Mouse (Mus musculus): ENCODE measurements around the gene Kif26b. TPM values are rescaled to one million over a fixed set of nuclear protein-coding genes. Genes with fewer than 3 reads are reported as not detected.

Gene Kif26b
- polyA plus RNA-seq, 1 experiment: 0.04 TPM

DNA sequence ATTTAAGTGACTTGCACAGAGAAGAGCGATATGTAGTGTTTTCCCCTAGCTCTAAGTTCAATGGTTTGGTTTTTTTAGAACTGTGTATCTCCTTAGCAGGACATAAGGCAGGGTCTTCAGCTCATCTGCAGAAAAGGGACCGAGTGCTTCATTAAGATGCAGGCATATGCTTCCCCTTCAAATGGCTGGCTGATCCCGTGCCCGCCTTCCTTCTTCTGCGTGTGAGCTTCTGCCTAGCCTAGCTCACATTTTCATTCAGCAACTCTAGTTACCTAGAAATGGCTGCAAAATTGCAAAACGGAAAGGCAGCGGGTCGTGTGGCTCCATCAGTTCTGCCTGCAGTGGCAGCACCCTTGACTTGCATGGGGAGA is 332.5 kb downstream of the Kif26b start:
- Histone ChIP-seq H3K4me3 (ENCODE audit: extremely low read depth, insufficient read depth, insufficient read length) (no peak overlapping the region), H3K4me1 (ENCODE audit: control insufficient read depth, insufficient read depth, insufficient read length) (no peaks in the 10 kb centered on the region), H3K27ac (ENCODE audit: insufficient read depth, low read length) (no peak overlapping the region), H3K36me3 (ENCODE audit: control insufficient read depth, insufficient read depth, low read length) (no peaks in the 10 kb centered on the region), H3K27me3 (ENCODE audit: control insufficient read depth, insufficient read depth, low read length) (no peaks in the 10 kb centered on the region)
- 89% methylated on average over 8 of the region's 8 CpGs for WGBS
- no peak for DNase-seq (ENCODE audit: low read depth in 1 of 2, low spot score in 2 of 2)
- TF ChIP-seq CTCF (IDR thresholded peaks at IDR 0.05; ENCODE audit: extremely low read depth, insufficient read depth, insufficient read length, insufficient replicate concordance) (no peak), POLR2A (IDR thresholded peaks at IDR 0.05; ENCODE audit: low read depth, low read length) (no peak)

DNA sequence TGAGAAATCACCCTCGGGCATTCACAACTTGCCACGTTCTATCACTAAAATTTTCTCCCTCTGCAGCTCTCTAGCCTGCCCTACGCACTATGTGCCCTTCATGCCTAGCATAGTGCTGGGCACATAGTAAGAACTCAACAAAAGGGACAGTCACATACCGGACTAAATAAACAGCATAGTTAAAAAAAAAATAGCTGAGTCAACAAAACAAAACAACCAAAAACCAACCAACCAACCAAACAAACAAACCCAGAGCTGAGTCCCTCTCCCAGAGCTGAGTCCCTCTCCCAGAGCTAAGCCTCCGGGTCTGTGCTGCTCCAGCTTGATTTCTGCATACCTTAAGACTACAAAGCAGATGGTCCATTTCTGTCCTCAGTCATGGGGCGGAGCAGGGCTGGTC is 334.8 kb downstream of the Kif26b start:
- DNase-seq (ENCODE audit: low read depth in 1 of 2, low spot score in 2 of 2): no peak
- no peaks in the 10 kb centered on the region for H3K4me1 ChIP-seq (ENCODE audit: control insufficient read depth, insufficient read depth, insufficient read length)
- WGBS: 89% methylated on average over 6 of the region's 6 CpGs
- H3K27me3 ChIP-seq (ENCODE audit: control insufficient read depth, insufficient read depth, low read length): no peaks in the 10 kb centered on the region
- H3K4me3 ChIP-seq (ENCODE audit: extremely low read depth, insufficient read depth, insufficient read length): no peak overlapping the region
- no peak overlapping the region for H3K27ac ChIP-seq (ENCODE audit: insufficient read depth, low read length)
- TF ChIP-seq POLR2A (IDR thresholded peaks at IDR 0.05; ENCODE audit: low read depth, low read length) (no peak), CTCF (IDR thresholded peaks at IDR 0.05; ENCODE audit: extremely low read depth, insufficient read depth, insufficient read length, insufficient replicate concordance) (no peak)
- no peaks in the 10 kb centered on the region for H3K36me3 ChIP-seq (ENCODE audit: control insufficient read depth, insufficient read depth, low read length)

DNA sequence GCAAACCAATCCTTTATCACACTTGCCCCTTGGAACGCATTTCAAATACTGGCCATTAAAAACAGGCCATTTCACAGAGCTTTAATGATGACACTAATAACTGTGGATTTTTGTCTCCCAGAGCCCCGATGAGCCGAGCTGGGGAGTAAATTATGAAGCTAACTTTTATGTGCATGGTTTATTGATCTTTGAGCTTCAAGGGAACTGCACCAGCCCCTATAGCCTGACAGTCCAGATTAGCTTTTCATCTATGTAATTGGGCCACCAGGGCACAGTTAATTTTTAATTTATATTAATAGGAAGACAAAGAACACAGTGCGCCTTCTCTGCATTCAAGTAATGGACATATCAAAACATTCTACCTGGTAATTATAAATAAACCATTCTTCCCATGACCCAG is 335.4 kb downstream of the Kif26b start:
- Histone ChIP-seq H3K4me1 (ENCODE audit: control insufficient read depth, insufficient read depth, insufficient read length) (no peaks in the 10 kb centered on the region), H3K36me3 (ENCODE audit: control insufficient read depth, insufficient read depth, low read length) (no peaks in the 10 kb centered on the region), H3K4me3 (ENCODE audit: extremely low read depth, insufficient read depth, insufficient read length) (no peak overlapping the region), H3K27ac (ENCODE audit: insufficient read depth, low read length) (no peak overlapping the region), H3K27me3 (ENCODE audit: control insufficient read depth, insufficient read depth, low read length) (no peaks in the 10 kb centered on the region)
- TF ChIP-seq CTCF (IDR thresholded peaks at IDR 0.05; ENCODE audit: extremely low read depth, insufficient read depth, insufficient read length, insufficient replicate concordance) (no peak), POLR2A (IDR thresholded peaks at IDR 0.05; ENCODE audit: low read depth, low read length) (no peak)
- DNase-seq (ENCODE audit: low read depth in 1 of 2, low spot score in 2 of 2): no peak
- WGBS: 91% methylated on average over 4 of the region's 4 CpGs

DNA sequence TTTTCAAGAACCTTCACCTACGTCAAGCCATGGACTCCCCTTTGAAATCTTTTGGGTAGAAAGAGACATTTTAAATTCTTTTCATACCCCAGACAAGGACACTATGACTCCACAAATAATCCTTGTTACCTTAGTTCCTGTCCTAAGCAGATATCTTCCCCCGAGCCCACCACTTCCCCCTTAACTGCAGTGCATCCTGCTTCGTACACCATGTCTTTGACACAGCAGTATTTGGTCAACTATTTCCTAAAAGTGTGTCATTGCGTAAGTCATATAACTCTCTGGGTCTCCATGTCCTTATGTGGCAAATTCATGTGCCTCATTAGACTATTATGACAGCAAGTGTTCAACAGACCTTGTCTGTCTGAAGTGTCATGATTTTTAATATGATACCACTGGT is 337.8 kb downstream of the Kif26b start:
- no peak overlapping the region for H3K27ac ChIP-seq (ENCODE audit: insufficient read depth, low read length)
- DNase-seq (ENCODE audit: low read depth in 1 of 2, low spot score in 2 of 2): no peak
- no peak overlapping the region for H3K4me3 ChIP-seq (ENCODE audit: extremely low read depth, insufficient read depth, insufficient read length)
- no peaks in the 10 kb centered on the region for H3K4me1 ChIP-seq (ENCODE audit: control insufficient read depth, insufficient read depth, insufficient read length)
- 22% methylated on average over 4 of the region's 4 CpGs for WGBS
- H3K27me3 ChIP-seq (ENCODE audit: control insufficient read depth, insufficient read depth, low read length): no peaks in the 10 kb centered on the region
- H3K36me3 ChIP-seq (ENCODE audit: control insufficient read depth, insufficient read depth, low read length): no peaks in the 10 kb centered on the region
- TF ChIP-seq POLR2A (IDR thresholded peaks at IDR 0.05; ENCODE audit: low read depth, low read length) (no peak), CTCF (IDR thresholded peaks at IDR 0.05; ENCODE audit: extremely low read depth, insufficient read depth, insufficient read length, insufficient replicate concordance) (no peak)

DNA sequence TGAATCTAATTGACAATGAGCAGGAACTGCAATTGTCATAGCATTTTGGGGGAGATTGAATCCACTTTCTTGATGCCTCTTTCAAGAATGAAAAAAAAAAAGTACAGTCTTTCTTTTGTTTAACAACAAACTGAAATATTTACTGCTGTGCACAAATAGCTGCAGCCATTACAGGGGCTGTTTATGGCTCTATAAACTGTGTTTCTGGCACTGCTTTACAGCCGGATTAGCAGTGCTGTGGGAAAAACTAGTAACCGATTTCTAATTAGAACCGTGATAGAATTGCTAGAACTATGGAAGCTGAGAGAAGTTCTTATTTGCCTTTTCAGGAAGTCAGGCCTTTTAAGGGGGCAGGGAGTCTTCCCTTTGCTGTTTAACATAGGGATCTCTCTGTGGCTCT is 342.1 kb downstream of the Kif26b start:
- Histone ChIP-seq H3K27ac (ENCODE audit: insufficient read depth, low read length) (no peak overlapping the region), H3K36me3 (ENCODE audit: control insufficient read depth, insufficient read depth, low read length) (no peaks in the 10 kb centered on the region), H3K27me3 (ENCODE audit: control insufficient read depth, insufficient read depth, low read length) (no peaks in the 10 kb centered on the region), H3K4me1 (ENCODE audit: control insufficient read depth, insufficient read depth, insufficient read length) (no peaks in the 10 kb centered on the region), H3K4me3 (ENCODE audit: extremely low read depth, insufficient read depth, insufficient read length) (no peak overlapping the region)
- 65% methylated on average over 3 of the region's 3 CpGs for WGBS
- TF ChIP-seq POLR2A (IDR thresholded peaks at IDR 0.05; ENCODE audit: low read depth, low read length): no peak
- TF ChIP-seq CTCF (IDR thresholded peaks at IDR 0.05; ENCODE audit: extremely low read depth, insufficient read depth, insufficient read length, insufficient replicate concordance): no peak
- no peak for DNase-seq (ENCODE audit: low read depth in 1 of 2, low spot score in 2 of 2)

DNA sequence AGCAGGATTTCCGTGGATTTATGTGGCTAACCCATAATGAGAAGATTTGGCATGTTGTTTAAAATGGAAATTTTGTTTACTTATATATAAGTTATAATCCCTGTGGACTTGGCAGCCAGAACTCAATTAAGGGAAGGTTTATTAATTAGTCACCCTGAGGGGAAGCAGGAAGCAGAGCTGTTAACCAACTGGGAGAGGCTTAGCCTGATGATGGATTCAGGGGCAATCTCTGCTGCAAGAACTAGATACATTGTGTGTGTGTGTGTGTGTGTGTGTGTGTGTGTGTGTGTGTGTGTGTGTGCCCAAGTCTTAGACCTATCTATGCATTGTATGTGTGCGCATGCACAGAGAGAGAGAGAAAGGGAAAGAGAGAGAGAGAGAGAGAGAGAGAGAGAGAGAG is 348.0 kb downstream of the Kif26b start:
- H3K27me3 ChIP-seq (ENCODE audit: control insufficient read depth, insufficient read depth, low read length): no peaks in the 10 kb centered on the region
- H3K4me1 ChIP-seq (ENCODE audit: control insufficient read depth, insufficient read depth, insufficient read length): no peaks in the 10 kb centered on the region
- H3K36me3 ChIP-seq (ENCODE audit: control insufficient read depth, insufficient read depth, low read length): no peaks in the 10 kb centered on the region
- 82% methylated on average over 2 of the region's 2 CpGs for WGBS
- no peak overlapping the region for H3K4me3 ChIP-seq (ENCODE audit: extremely low read depth, insufficient read depth, insufficient read length)
- DNase-seq (ENCODE audit: low read depth in 1 of 2, low spot score in 2 of 2): no peak
- H3K27ac ChIP-seq (ENCODE audit: insufficient read depth, low read length): no peak overlapping the region
- TF ChIP-seq CTCF (IDR thresholded peaks at IDR 0.05; ENCODE audit: extremely low read depth, insufficient read depth, insufficient read length, insufficient replicate concordance): no peak
- no peak for TF ChIP-seq POLR2A (IDR thresholded peaks at IDR 0.05; ENCODE audit: low read depth, low read length)

DNA sequence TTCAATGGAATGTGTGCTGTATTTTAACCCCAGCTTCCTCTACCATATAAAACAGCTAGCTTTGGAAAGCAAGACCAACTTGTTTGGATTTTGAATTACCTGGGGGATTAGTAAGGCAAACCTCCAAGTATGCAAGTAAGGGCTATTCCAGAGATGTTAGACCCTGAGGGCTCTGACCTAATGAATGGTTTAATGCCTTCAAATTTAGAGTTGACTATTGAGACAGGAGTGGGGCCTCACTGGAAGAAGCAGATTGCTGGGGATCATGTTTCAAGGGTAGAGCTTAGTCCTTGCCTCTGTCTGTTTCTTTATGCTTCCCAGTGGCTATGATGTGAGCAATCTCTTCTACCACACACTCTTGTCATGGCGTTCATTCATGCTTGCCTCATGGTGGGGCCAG is 349.8 kb downstream of the Kif26b start:
- 88% methylated on average over 1 of the region's 1 CpGs for WGBS
- no peak for DNase-seq (ENCODE audit: low read depth in 1 of 2, low spot score in 2 of 2)
- H3K27me3 ChIP-seq (ENCODE audit: control insufficient read depth, insufficient read depth, low read length): no peaks in the 10 kb centered on the region
- no peak overlapping the region for H3K27ac ChIP-seq (ENCODE audit: insufficient read depth, low read length)
- H3K4me1 ChIP-seq (ENCODE audit: control insufficient read depth, insufficient read depth, insufficient read length): no peaks in the 10 kb centered on the region
- H3K4me3 ChIP-seq (ENCODE audit: extremely low read depth, insufficient read depth, insufficient read length): no peak overlapping the region
- TF ChIP-seq CTCF (IDR thresholded peaks at IDR 0.05; ENCODE audit: extremely low read depth, insufficient read depth, insufficient read length, insufficient replicate concordance) (no peak), POLR2A (IDR thresholded peaks at IDR 0.05; ENCODE audit: low read depth, low read length) (no peak)
- H3K36me3 ChIP-seq (ENCODE audit: control insufficient read depth, insufficient read depth, low read length): no peaks in the 10 kb centered on the region
